In the genomic region with DNA sequence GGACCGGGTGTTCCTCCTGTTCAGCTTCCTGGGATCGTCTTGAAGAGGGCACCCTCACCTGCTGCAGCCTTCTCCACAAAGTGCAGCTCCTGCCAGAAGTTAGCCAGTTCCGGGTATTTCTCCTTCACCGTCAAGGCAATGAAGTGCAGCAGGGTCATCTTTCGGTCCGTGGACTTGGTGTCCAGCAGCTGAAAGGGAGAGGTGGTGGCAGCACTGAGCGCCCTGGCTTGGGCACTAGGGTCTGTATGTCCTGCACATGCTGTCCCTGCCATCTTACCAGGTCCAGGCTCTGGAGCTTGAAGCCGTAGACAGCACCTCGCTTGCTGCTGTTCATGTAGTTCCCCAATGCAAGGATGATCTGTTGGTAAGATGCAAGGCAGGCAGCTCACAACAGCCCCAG, we compare ENCODE assay signal across 12 mouse cellular contexts. TPM values are rescaled to one million over a fixed set of nuclear protein-coding genes. Genes with fewer than 3 reads are reported as not detected.
DNase-seq lines count a peak whose midpoint lies in the region; ATAC-seq and TF ChIP-seq lines count a peak whose summit lies in the region.
"Had no signal": no experiment of that assay in that cellular context is flagged by ENCODE, and none has a peak within 500 bp of the region (broad histone marks: within the 10 kb centered on the region; RNA-seq: fewer than 3 reads in every experiment).

No protein-coding gene starts in this region.

- H3K27me3 ChIP-seq in hindbrain, embryonic 12.5 days: no peaks in the 10 kb centered on the region
- H3K27me3 ChIP-seq in hindbrain, postnatal 0 days (ENCODE audit: insufficient read depth, low read length): no peaks in the 10 kb centered on the region
- H3K27me3 ChIP-seq in lung, embryonic 15.5 days: no peaks in the 10 kb centered on the region
- H3K27me3 ChIP-seq in embryonic facial prominence, embryonic 12.5 days: no peaks in the 10 kb centered on the region
- H3K27me3 ChIP-seq in limb, embryonic 13.5 days: no peaks in the 10 kb centered on the region
- no peaks in the 10 kb centered on the region for H3K27me3 ChIP-seq in forebrain, embryonic 16.5 days (replicated peaks; ENCODE audit: control insufficient read depth, insufficient read depth, low read length)

- H3K4me1 ChIP-seq in hindbrain, embryonic 12.5 days: no peaks in the 10 kb centered on the region
- no peaks in the 10 kb centered on the region for H3K4me1 ChIP-seq in hindbrain, postnatal 0 days (ENCODE audit: insufficient read depth, low read length)
- H3K4me1 ChIP-seq in lung, embryonic 15.5 days: peaks cover 15% of the 10 kb centered on the region; the same call in 1 of the 2 replicates
- no peaks in the 10 kb centered on the region for H3K4me1 ChIP-seq in embryonic facial prominence, embryonic 12.5 days
- no peaks in the 10 kb centered on the region for H3K4me1 ChIP-seq in limb, embryonic 13.5 days
- H3K4me1 ChIP-seq in forebrain, embryonic 16.5 days (replicated peaks; ENCODE audit: control insufficient read depth, insufficient read depth, low read length): no peaks in the 10 kb centered on the region

- no peak overlapping the region for H3K9ac ChIP-seq in hindbrain, embryonic 12.5 days
- no peak overlapping the region for H3K9ac ChIP-seq in hindbrain, postnatal 0 days (replicated peaks; ENCODE audit: low read length)
- H3K9ac ChIP-seq in lung, embryonic 15.5 days: no peak overlapping the region
- no peak overlapping the region for H3K9ac ChIP-seq in embryonic facial prominence, embryonic 12.5 days
- 0 out of 2 replicates have a peak overlapping the region, but pooled peaks have one; percentile 4 for H3K9ac ChIP-seq in limb, embryonic 13.5 days
- H3K9ac ChIP-seq in forebrain, embryonic 16.5 days (replicated peaks; ENCODE audit: low read depth, low read length): no peak overlapping the region

- no peak for DNase-seq in hindbrain, postnatal 0 days (ENCODE audit: low spot score)
- no peak for DNase-seq in lung, postnatal 14 days
- DNase-seq: adrenal gland, postnatal 25 days; cerebellum, postnatal 10 days; thymus, adult 18-20 months had no signal

- no peak for ATAC-seq in hindbrain, embryonic 12.5 days (ENCODE audit: low FRiP score)
- ATAC-seq in hindbrain, postnatal 0 days: no peak
- ATAC-seq in lung, embryonic 15.5 days (ENCODE audit: borderline replicate concordance, extremely low read depth, low FRiP score, low TSS enrichment): no peak
- no peak for ATAC-seq in embryonic facial prominence, embryonic 12.5 days (ENCODE audit: insufficient number of reproducible peaks, insufficient read depth, low FRiP score, low TSS enrichment)
- ATAC-seq in limb, embryonic 13.5 days (ENCODE audit: low FRiP score, low read depth): no peak
- no peak for ATAC-seq in forebrain, embryonic 16.5 days

- peak overlapping the region; percentile 30; the same call in 1 of the 2 replicates for H3K27ac ChIP-seq in hindbrain, embryonic 12.5 days
- H3K27ac ChIP-seq in hindbrain, postnatal 0 days: no peak overlapping the region
- H3K27ac ChIP-seq in lung, embryonic 15.5 days: peak overlapping the region; percentile 82
- H3K27ac ChIP-seq in embryonic facial prominence, embryonic 12.5 days: peak overlapping the region; percentile 58; the same call in 1 of the 2 replicates
- H3K27ac ChIP-seq in limb, embryonic 13.5 days: peak overlapping the region; percentile 33; the same call in 1 of the 2 replicates
- no peak overlapping the region for H3K27ac ChIP-seq in forebrain, embryonic 16.5 days (ENCODE audit: low read length)

- no peak overlapping the region for H3K4me2 ChIP-seq in hindbrain, embryonic 12.5 days (replicated peaks)
- H3K4me2 ChIP-seq in hindbrain, postnatal 0 days (ENCODE audit: low read depth, low read length): no peak overlapping the region
- no peak overlapping the region for H3K4me2 ChIP-seq in lung, embryonic 15.5 days
- no peak overlapping the region for H3K4me2 ChIP-seq in embryonic facial prominence, embryonic 12.5 days (replicated peaks)
- no peak overlapping the region for H3K4me2 ChIP-seq in limb, embryonic 13.5 days (replicated peaks)
- no peak overlapping the region for H3K4me2 ChIP-seq in forebrain, embryonic 16.5 days (ENCODE audit: low read length)

- no peak; the same call in 1 of the 2 replicates for TF ChIP-seq CTCF in hindbrain, postnatal 0 days (IDR thresholded peaks at IDR 0.05; ENCODE audit: low read depth)

- peaks cover 90% of the 10 kb centered on the region for H3K36me3 ChIP-seq in hindbrain, embryonic 12.5 days
- peaks cover 62% of the 10 kb centered on the region for H3K36me3 ChIP-seq in hindbrain, postnatal 0 days (ENCODE audit: insufficient read depth, low read length)
- H3K36me3 ChIP-seq in lung, embryonic 15.5 days: peaks cover 84% of the 10 kb centered on the region
- H3K36me3 ChIP-seq in embryonic facial prominence, embryonic 12.5 days: peaks cover 98% of the 10 kb centered on the region
- H3K36me3 ChIP-seq in limb, embryonic 13.5 days: peaks cover 99% of the 10 kb centered on the region
- H3K36me3 ChIP-seq in forebrain, embryonic 16.5 days (ENCODE audit: control insufficient read depth, insufficient read depth): peaks cover 21% of the 10 kb centered on the region

- no peak overlapping the region for H3K4me3 ChIP-seq in hindbrain, embryonic 12.5 days
- no peak overlapping the region for H3K4me3 ChIP-seq in hindbrain, postnatal 0 days (ENCODE audit: low read length)
- H3K4me3 ChIP-seq in lung, embryonic 15.5 days: no peak overlapping the region
- H3K4me3 ChIP-seq in embryonic facial prominence, embryonic 12.5 days: no peak overlapping the region
- H3K4me3 ChIP-seq in limb, embryonic 13.5 days: no peak overlapping the region
- no peak overlapping the region for H3K4me3 ChIP-seq in forebrain, embryonic 16.5 days (replicated peaks; ENCODE audit: low read length)

- 84% methylated on average over 9 of the region's 9 CpGs for WGBS in hindbrain, embryonic 12.5 days
- WGBS in hindbrain, postnatal 0 days: 84% methylated on average over 9 of the region's 9 CpGs
- 74% methylated on average over 9 of the region's 9 CpGs for WGBS in lung, embryonic 15.5 days
- 81% methylated on average over 9 of the region's 9 CpGs for WGBS in embryonic facial prominence, embryonic 12.5 days
- WGBS in limb, embryonic 13.5 days: 88% methylated on average over 9 of the region's 9 CpGs
- WGBS in forebrain, embryonic 16.5 days: 82% methylated on average over 9 of the region's 9 CpGs

- no peaks in the 10 kb centered on the region for H3K9me3 ChIP-seq in hindbrain, embryonic 12.5 days (replicated peaks)
- no peaks in the 10 kb centered on the region for H3K9me3 ChIP-seq in hindbrain, postnatal 0 days (ENCODE audit: low read length)
- no peaks in the 10 kb centered on the region for H3K9me3 ChIP-seq in lung, embryonic 15.5 days
- no peaks in the 10 kb centered on the region for H3K9me3 ChIP-seq in embryonic facial prominence, embryonic 12.5 days
- no peaks in the 10 kb centered on the region for H3K9me3 ChIP-seq in limb, embryonic 13.5 days
- H3K9me3 ChIP-seq in forebrain, embryonic 16.5 days (ENCODE audit: control insufficient read depth, low read length): no peaks in the 10 kb centered on the region

RNA-seq across cellular contexts. Expression of gene Fam186b, which starts 25.3 kb away (rescaled TPM):
- 0.10 and 0.22 TPM in 2 replicates for polyA plus RNA-seq in hindbrain, embryonic 12.5 days (2016; fragmentation: Nextera tagmentation; extraction: Ambion mirVana)
- total RNA-seq in hindbrain, postnatal 0 days (2014; rRNA removed): 0.86 and 1.3 TPM in 2 replicates
- 1.3 and 1.4 TPM in 2 replicates for polyA plus RNA-seq in hindbrain, postnatal 0 days (2015; fragmentation: Nextera tagmentation; extraction: Ambion mirVana)
- 0.05 and 0.35 TPM in 2 replicates for polyA plus RNA-seq in lung, embryonic 15.5 days (2015; fragmentation: Nextera tagmentation; extraction: Ambion mirVana)
- polyA plus RNA-seq in embryonic facial prominence, embryonic 12.5 days (2016; fragmentation: Nextera tagmentation; extraction: Ambion mirVana): 0.09 and 0.32 TPM in 2 replicates
- 0.15 and 0.36 TPM in 2 replicates for polyA plus RNA-seq in limb, embryonic 13.5 days (2015; fragmentation: Nextera tagmentation; extraction: Ambion mirVana)
- polyA plus RNA-seq in forebrain, embryonic 16.5 days (2015; fragmentation: Nextera tagmentation; extraction: Ambion mirVana): 0.42 and 0.50 TPM in 2 replicates
- total RNA-seq: gastrocnemius, postnatal 4 days; liver, adult 2 months had no signal
- polyA plus RNA-seq: liver, adult 2 months had no signal

RNA-seq across cellular contexts. Expression of gene Prpf40b, which starts 26.1 kb away (rescaled TPM):
- polyA plus RNA-seq in hindbrain, embryonic 12.5 days (2016; fragmentation: Nextera tagmentation; extraction: Ambion mirVana): 82.3 and 83.3 TPM in 2 replicates
- 90.2 and 94.2 TPM in 2 replicates for total RNA-seq in hindbrain, postnatal 0 days (2014; rRNA removed)
- 101 and 110 TPM in 2 replicates for polyA plus RNA-seq in hindbrain, postnatal 0 days (2015; fragmentation: Nextera tagmentation; extraction: Ambion mirVana)
- 55.1 and 55.3 TPM in 2 replicates for polyA plus RNA-seq in lung, embryonic 15.5 days (2015; fragmentation: Nextera tagmentation; extraction: Ambion mirVana)
- polyA plus RNA-seq in embryonic facial prominence, embryonic 12.5 days (2016; fragmentation: Nextera tagmentation; extraction: Ambion mirVana): 79.5 and 80.0 TPM in 2 replicates
- polyA plus RNA-seq in limb, embryonic 13.5 days (2015; fragmentation: Nextera tagmentation; extraction: Ambion mirVana): 77.6 and 80.3 TPM in 2 replicates
- 111 and 129 TPM in 2 replicates for polyA plus RNA-seq in forebrain, embryonic 16.5 days (2015; fragmentation: Nextera tagmentation; extraction: Ambion mirVana)

RNA-seq across cellular contexts. Expression of gene Fmnl3, which starts 49.3 kb away (rescaled TPM):
- polyA plus RNA-seq in hindbrain, embryonic 12.5 days (2016; fragmentation: Nextera tagmentation; extraction: Ambion mirVana): 19.7 and 23.4 TPM in 2 replicates
- 11.9 and 15.2 TPM in 2 replicates for total RNA-seq in hindbrain, postnatal 0 days (2014; rRNA removed)
- polyA plus RNA-seq in hindbrain, postnatal 0 days (2015; fragmentation: Nextera tagmentation; extraction: Ambion mirVana): 8.0 and 8.2 TPM in 2 replicates
- polyA plus RNA-seq in lung, embryonic 15.5 days (2015; fragmentation: Nextera tagmentation; extraction: Ambion mirVana): 34.5 and 34.9 TPM in 2 replicates
- polyA plus RNA-seq in embryonic facial prominence, embryonic 12.5 days (2016; fragmentation: Nextera tagmentation; extraction: Ambion mirVana): 32.6 and 37.0 TPM in 2 replicates
- polyA plus RNA-seq in limb, embryonic 13.5 days (2015; fragmentation: Nextera tagmentation; extraction: Ambion mirVana): 29.5 and 30.9 TPM in 2 replicates
- 8.7 and 10.3 TPM in 2 replicates for polyA plus RNA-seq in forebrain, embryonic 16.5 days (2015; fragmentation: Nextera tagmentation; extraction: Ambion mirVana)

Comparison
In these comparisons a context has a peak if more than half of its experiments do, and no peak if none do; other contexts are left out.
1. H3K27ac ChIP-seq: peak in hindbrain, embryonic 12.5 days (single experiment), lung, embryonic 15.5 days (single experiment), embryonic facial prominence, embryonic 12.5 days (single experiment) and limb, embryonic 13.5 days (single experiment); none in hindbrain, postnatal 0 days (single experiment) and forebrain, embryonic 16.5 days (single experiment).